ENCODE assay signal across 20 mouse cellular contexts in the genomic region with DNA sequence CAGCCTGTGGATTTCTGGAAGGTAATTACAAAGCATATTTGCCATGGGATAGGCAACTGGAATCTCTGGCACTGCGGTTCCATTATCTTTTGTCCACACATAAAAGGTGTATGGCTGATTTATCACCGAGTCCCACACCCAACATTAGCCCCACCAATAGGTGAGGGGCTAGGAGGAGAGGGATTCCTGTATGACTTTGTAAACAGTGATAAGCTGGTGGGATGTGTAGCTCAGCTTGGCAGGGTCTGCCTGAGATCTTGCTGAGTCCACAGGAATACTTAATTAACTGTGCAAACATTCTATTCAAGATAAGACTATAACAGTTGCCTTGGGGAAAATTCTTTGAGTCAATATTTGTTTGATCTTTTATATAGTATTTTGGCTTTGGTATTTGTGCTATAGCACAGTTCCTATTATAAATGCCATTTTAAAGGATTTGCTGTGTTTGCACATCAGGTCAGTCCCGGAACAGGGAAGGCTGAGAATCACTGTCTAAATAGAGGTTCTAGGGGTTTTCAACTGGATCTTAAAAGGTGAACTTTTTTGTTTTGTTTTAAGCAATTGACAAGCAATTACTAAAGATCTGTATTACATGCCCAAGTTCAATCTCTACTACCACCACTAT. TPM values are rescaled to one million over a fixed set of nuclear protein-coding genes. Genes with fewer than 3 reads are reported as not detected.
DNase-seq lines count a peak whose midpoint lies in the region; ATAC-seq lines count a peak whose summit lies in the region.
"Had no signal": no experiment of that assay in that cellular context is flagged by ENCODE, and none has a peak within 500 bp of the region (broad histone marks: within the 10 kb centered on the region; RNA-seq: fewer than 3 reads in every experiment).

No protein-coding gene starts in this region.

- DNase-seq in lung, adult 18-20 months: no peak
- peak; percentile 43 for DNase-seq in midbrain, embryonic 14.5 days
- DNase-seq in thymus, adult 18-20 months: no peak
- no peak for DNase-seq in gastrocnemius, postnatal 36 days
- DNase-seq in liver: no peak
- DNase-seq: adrenal gland, adult 2 months; adrenal gland, postnatal 25 days; cerebellum, adult 18-20 months; cerebellum, adult 9-11 months; cerebellum, postnatal 36 days; gastrocnemius, postnatal 14 days; heart, postnatal 10 days; heart, postnatal 4 days had no signal

- peak; percentile 13; the same call in 1 of the 2 replicates for ATAC-seq in lung, embryonic 16.5 days (ENCODE audit: low read depth)
- ATAC-seq in intestine, embryonic 16.5 days: peak; percentile 41
- ATAC-seq in midbrain, embryonic 14.5 days (ENCODE audit: low FRiP score, low TSS enrichment): no peak
- ATAC-seq in stomach, embryonic 15.5 days (ENCODE audit: insufficient read depth, low FRiP score, low read depth): peak; percentile 92
- ATAC-seq: forebrain, embryonic 16.5 days had no signal

- H3K27me3 ChIP-seq in lung, embryonic 16.5 days (ENCODE audit: control insufficient read depth, insufficient read depth, low read depth, low read length): no peaks in the 10 kb centered on the region
- H3K27me3 ChIP-seq in intestine, embryonic 16.5 days (replicated peaks; ENCODE audit: control insufficient read depth, insufficient read depth, low read length): no peaks in the 10 kb centered on the region
- H3K27me3 ChIP-seq in midbrain, embryonic 14.5 days (ENCODE audit: control insufficient read depth, insufficient read depth, low read length): 0 out of 2 replicates have a peak, but pooled peaks cover 4% of the 10 kb centered on the region
- H3K27me3 ChIP-seq in stomach, embryonic 15.5 days (replicated peaks): no peaks in the 10 kb centered on the region
- H3K27me3 ChIP-seq: embryonic facial prominence, embryonic 13.5 days; forebrain, embryonic 12.5 days had no signal

- peaks cover 8% of the 10 kb centered on the region for H3K4me1 ChIP-seq in lung, embryonic 16.5 days (replicated peaks; ENCODE audit: control insufficient read depth, insufficient read depth, low read length)
- H3K4me1 ChIP-seq in intestine, embryonic 16.5 days (ENCODE audit: control insufficient read depth, insufficient read depth, low read length): peaks cover 17% of the 10 kb centered on the region
- H3K4me1 ChIP-seq in midbrain, embryonic 14.5 days (ENCODE audit: control insufficient read depth, insufficient read depth, low read length): no peaks in the 10 kb centered on the region
- H3K4me1 ChIP-seq in stomach, embryonic 15.5 days: peaks cover 14% of the 10 kb centered on the region

- no peak overlapping the region for H3K4me2 ChIP-seq in lung, embryonic 16.5 days (ENCODE audit: low read depth, low read length)
- H3K4me2 ChIP-seq in intestine, embryonic 16.5 days (ENCODE audit: low read depth, low read length): no peak overlapping the region
- no peak overlapping the region for H3K4me2 ChIP-seq in midbrain, embryonic 14.5 days (ENCODE audit: low read length)
- H3K4me2 ChIP-seq in stomach, embryonic 15.5 days: no peak overlapping the region
- H3K4me2 ChIP-seq: embryonic facial prominence, embryonic 13.5 days; forebrain, embryonic 12.5 days had no signal

- no peaks in the 10 kb centered on the region for H3K36me3 ChIP-seq in lung, embryonic 16.5 days (ENCODE audit: control insufficient read depth, insufficient read depth, low read length)
- H3K36me3 ChIP-seq in intestine, embryonic 16.5 days (ENCODE audit: control insufficient read depth, insufficient read depth, low read length): no peaks in the 10 kb centered on the region
- H3K36me3 ChIP-seq in midbrain, embryonic 14.5 days (ENCODE audit: control insufficient read depth, insufficient read depth, low read length): no peaks in the 10 kb centered on the region
- no peaks in the 10 kb centered on the region for H3K36me3 ChIP-seq in stomach, embryonic 15.5 days
- H3K36me3 ChIP-seq: embryonic facial prominence, embryonic 13.5 days; forebrain, embryonic 12.5 days had no signal

- no peaks in the 10 kb centered on the region for H3K9me3 ChIP-seq in lung, embryonic 16.5 days (ENCODE audit: control insufficient read depth, low read length)
- no peaks in the 10 kb centered on the region for H3K9me3 ChIP-seq in intestine, embryonic 16.5 days (ENCODE audit: control insufficient read depth, low read length)
- no peaks in the 10 kb centered on the region for H3K9me3 ChIP-seq in midbrain, embryonic 14.5 days (ENCODE audit: control insufficient read depth, low read length)
- no peaks in the 10 kb centered on the region for H3K9me3 ChIP-seq in stomach, embryonic 15.5 days
- H3K9me3 ChIP-seq: embryonic facial prominence, embryonic 13.5 days; forebrain, embryonic 12.5 days had no signal

- no peak overlapping the region for H3K9ac ChIP-seq in lung, embryonic 16.5 days (ENCODE audit: low read length)
- H3K9ac ChIP-seq in intestine, embryonic 16.5 days (ENCODE audit: low read depth, low read length): no peak overlapping the region
- H3K9ac ChIP-seq in midbrain, embryonic 14.5 days (replicated peaks; ENCODE audit: low read length): no peak overlapping the region
- H3K9ac ChIP-seq in stomach, embryonic 15.5 days: no peak overlapping the region
- H3K9ac ChIP-seq: embryonic facial prominence, embryonic 13.5 days; forebrain, embryonic 12.5 days had no signal

- intact Hi-C loops in gastrocnemius, postnatal 36 days (cut with DNase I): no loop called here

- no peak overlapping the region for H3K4me3 ChIP-seq in lung, embryonic 16.5 days (ENCODE audit: low read length)
- no peak overlapping the region for H3K4me3 ChIP-seq in intestine, embryonic 16.5 days (ENCODE audit: low read length)
- no peak overlapping the region for H3K4me3 ChIP-seq in midbrain, embryonic 14.5 days (replicated peaks; ENCODE audit: low read depth, low read length)
- H3K4me3 ChIP-seq in stomach, embryonic 15.5 days (replicated peaks): no peak overlapping the region
- H3K4me3 ChIP-seq: embryonic facial prominence, embryonic 13.5 days; forebrain, embryonic 12.5 days had no signal

- H3K27ac ChIP-seq in lung, embryonic 16.5 days (ENCODE audit: low read length): no peak overlapping the region
- no peak overlapping the region for H3K27ac ChIP-seq in intestine, embryonic 16.5 days (ENCODE audit: low read length)
- no peak overlapping the region for H3K27ac ChIP-seq in midbrain, embryonic 14.5 days (replicated peaks; ENCODE audit: low read depth, low read length)
- peak overlapping the region; percentile 75; the same call in 1 of the 2 replicates for H3K27ac ChIP-seq in stomach, embryonic 15.5 days
- H3K27ac ChIP-seq: embryonic facial prominence, embryonic 13.5 days; forebrain, embryonic 12.5 days had no signal

- WGBS in lung, embryonic 16.5 days: 14% methylated on average over 3 of the region's 3 CpGs
- 45% methylated on average over 3 of the region's 3 CpGs for WGBS in intestine, embryonic 16.5 days
- WGBS in midbrain, embryonic 14.5 days: 80% methylated on average over 3 of the region's 3 CpGs
- WGBS in stomach, embryonic 15.5 days: 43% methylated on average over 3 of the region's 3 CpGs

RNA-seq across cellular contexts. Expression of gene Lypd6b, which starts 28.3 kb away (rescaled TPM):
- 2.2 and 2.6 TPM in 2 replicates for polyA plus RNA-seq in lung, embryonic 16.5 days (2015; fragmentation: Nextera tagmentation; extraction: Ambion mirVana)
- 2.0 and 2.6 TPM in 2 replicates for polyA plus RNA-seq in intestine, embryonic 16.5 days (2015; fragmentation: Nextera tagmentation; extraction: Ambion mirVana)
- 8.7 and 9.7 TPM in 2 replicates for polyA plus RNA-seq in midbrain, embryonic 14.5 days (2014; fragmentation: Nextera tagmentation; extraction: Ambion mirVana)
- 18.0 and 18.1 TPM in 2 replicates for polyA plus RNA-seq in stomach, embryonic 15.5 days (2015; fragmentation: Nextera tagmentation; extraction: Ambion mirVana)
- not detected for total RNA-seq in gastrocnemius, postnatal 36 days (2021)
- total RNA-seq: gastrocnemius, adult 18-20 months; gastrocnemius, postnatal 14 days had no signal
